Mouse (Mus musculus): ENCODE results near the gene Ucp1. TPM values are rescaled to one million over a fixed set of nuclear protein-coding genes. Genes with fewer than 3 reads are reported as not detected.

The Ucp1 gene
- polyA plus RNA-seq, 1 experiment from 2014 or later = 0.30 TPM

DNA sequence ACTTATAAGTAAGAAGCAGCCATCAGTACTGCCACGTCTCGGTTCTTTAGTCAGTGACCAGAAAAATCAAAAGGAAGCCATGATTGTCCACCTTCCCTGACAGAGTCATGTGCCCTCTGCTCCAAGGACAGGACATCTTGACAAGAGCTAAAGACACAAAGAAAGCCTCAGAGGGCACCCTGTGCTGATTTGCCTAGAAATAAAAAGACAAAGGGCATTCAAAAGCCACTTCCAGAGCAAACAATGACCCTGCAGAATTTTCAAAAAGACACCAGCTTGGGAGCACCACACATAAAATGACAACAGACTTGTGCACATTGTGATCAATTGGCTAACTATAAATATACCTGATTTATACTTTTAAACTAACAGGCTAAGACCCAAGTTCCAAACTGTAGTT is 25.5 kb downstream of the Ucp1 start:
- Histone ChIP-seq H3K4me1 (ENCODE audit: control insufficient read depth, insufficient read depth, low read length) (no peaks in the 10 kb centered on the region), H3K9me3 (replicated peaks; ENCODE audit: control insufficient read depth, low read length) (no peaks in the 10 kb centered on the region), H3K9ac (ENCODE audit: low read length) (no peak overlapping the region), H3K27ac (ENCODE audit: low read depth, low read length) (no peak overlapping the region), H3K4me2 (ENCODE audit: low read length) (no peak overlapping the region), H3K4me3 (ENCODE audit: low read depth, low read length) (no peak overlapping the region), H3K36me3 (ENCODE audit: control insufficient read depth, insufficient read depth, low read length) (peaks cover 48% of the 10 kb centered on the region), H3K27me3 (replicated peaks; ENCODE audit: control insufficient read depth, insufficient read depth, low read length) (no peaks in the 10 kb centered on the region)
- DNase-seq (ENCODE audit: low spot score) (no peak), ATAC-seq (no peak)
- 77% methylated on average over 2 of the region's 2 CpGs for WGBS

- ATAC-seq (no peak), DNase-seq (ENCODE audit: low spot score) (no peak)
- H3K9ac ChIP-seq (ENCODE audit: low read length) = no peak overlapping the region
- 44% methylated on average over 3 of the region's 3 CpGs for WGBS
- H3K27ac ChIP-seq (ENCODE audit: low read depth, low read length) = no peak overlapping the region
- H3K4me2 ChIP-seq (ENCODE audit: low read length) = no peak overlapping the region
- no peaks in the 10 kb centered on the region for H3K27me3 ChIP-seq (replicated peaks; ENCODE audit: control insufficient read depth, insufficient read depth, low read length)
- H3K4me1 ChIP-seq (ENCODE audit: control insufficient read depth, insufficient read depth, low read length) = no peaks in the 10 kb centered on the region
- H3K9me3 ChIP-seq (replicated peaks; ENCODE audit: control insufficient read depth, low read length) = no peaks in the 10 kb centered on the region
- peaks cover 66% of the 10 kb centered on the region for H3K36me3 ChIP-seq (ENCODE audit: control insufficient read depth, insufficient read depth, low read length)
- no peak overlapping the region for H3K4me3 ChIP-seq (ENCODE audit: low read depth, low read length)
Measured at GRCm38 (mm10) chr8:83320543-83320942, 30.4 kb downstream of the Ucp1 start.

DNA sequence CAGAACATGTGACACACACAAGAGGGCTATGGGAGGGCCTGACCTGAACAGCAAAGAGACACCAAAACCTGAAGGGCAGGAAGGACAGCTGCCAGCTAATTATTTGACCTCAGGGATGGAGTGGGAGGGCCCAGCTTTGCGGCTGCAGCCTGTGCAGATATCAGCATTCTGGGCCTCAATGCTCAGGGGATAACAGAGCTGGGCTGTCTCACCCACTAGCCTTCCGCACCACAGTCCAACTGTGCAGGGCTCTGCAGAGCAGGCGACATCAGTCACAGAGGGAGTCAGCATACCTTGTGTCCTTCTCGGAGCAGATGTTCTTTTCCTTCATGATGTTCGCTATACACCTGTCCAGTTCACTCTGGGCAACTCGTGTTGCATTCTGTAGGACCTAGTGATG is 32.2 kb downstream of the Ucp1 start:
- no peak overlapping the region for H3K9ac ChIP-seq (ENCODE audit: low read length)
- H3K9me3 ChIP-seq (replicated peaks; ENCODE audit: control insufficient read depth, low read length) = no peaks in the 10 kb centered on the region
- H3K4me3 ChIP-seq (ENCODE audit: low read depth, low read length) = no peak overlapping the region
- 90% methylated on average over 6 of the region's 6 CpGs for WGBS
- DNase-seq (ENCODE audit: low spot score) (no peak), ATAC-seq (no peak)
- peaks cover 60% of the 10 kb centered on the region for H3K36me3 ChIP-seq (ENCODE audit: control insufficient read depth, insufficient read depth, low read length)
- no peak overlapping the region for H3K4me2 ChIP-seq (ENCODE audit: low read length)
- H3K4me1 ChIP-seq (ENCODE audit: control insufficient read depth, insufficient read depth, low read length) = no peaks in the 10 kb centered on the region
- no peak overlapping the region for H3K27ac ChIP-seq (ENCODE audit: low read depth, low read length)
- no peaks in the 10 kb centered on the region for H3K27me3 ChIP-seq (replicated peaks; ENCODE audit: control insufficient read depth, insufficient read depth, low read length)

- WGBS = 84% methylated on average over 2 of the region's 2 CpGs
- H3K9me3 ChIP-seq (replicated peaks; ENCODE audit: control insufficient read depth, low read length) = no peaks in the 10 kb centered on the region
- H3K4me1 ChIP-seq (ENCODE audit: control insufficient read depth, insufficient read depth, low read length) = no peaks in the 10 kb centered on the region
- no peak overlapping the region for H3K9ac ChIP-seq (ENCODE audit: low read length)
- ATAC-seq (no peak), DNase-seq (ENCODE audit: low spot score) (no peak)
- peaks cover 61% of the 10 kb centered on the region for H3K36me3 ChIP-seq (ENCODE audit: control insufficient read depth, insufficient read depth, low read length)
- H3K27ac ChIP-seq (ENCODE audit: low read depth, low read length) = no peak overlapping the region
- H3K27me3 ChIP-seq (replicated peaks; ENCODE audit: control insufficient read depth, insufficient read depth, low read length) = no peaks in the 10 kb centered on the region
- H3K4me3 ChIP-seq (ENCODE audit: low read depth, low read length) = no peak overlapping the region
- H3K4me2 ChIP-seq (ENCODE audit: low read length) = no peak overlapping the region
Measured at GRCm38 (mm10) chr8:83323056-83323455, 32.9 kb downstream of the Ucp1 start.

GRCm38 (mm10) chr8:83327889-83328288 is 37.7 kb downstream of the Ucp1 start:
- H3K4me1 ChIP-seq (ENCODE audit: control insufficient read depth, insufficient read depth, low read length) = no peaks in the 10 kb centered on the region
- DNase-seq (ENCODE audit: low spot score) (no peak), ATAC-seq (no peak)
- WGBS = 92% methylated on average over 5 of the region's 5 CpGs
- H3K9me3 ChIP-seq (replicated peaks; ENCODE audit: control insufficient read depth, low read length) = no peaks in the 10 kb centered on the region
- no peak overlapping the region for H3K4me2 ChIP-seq (ENCODE audit: low read length)
- no peak overlapping the region for H3K4me3 ChIP-seq (ENCODE audit: low read depth, low read length)
- H3K27ac ChIP-seq (ENCODE audit: low read depth, low read length) = no peak overlapping the region
- no peaks in the 10 kb centered on the region for H3K27me3 ChIP-seq (replicated peaks; ENCODE audit: control insufficient read depth, insufficient read depth, low read length)
- peaks cover 37% of the 10 kb centered on the region for H3K36me3 ChIP-seq (ENCODE audit: control insufficient read depth, insufficient read depth, low read length)
- no peak overlapping the region for H3K9ac ChIP-seq (ENCODE audit: low read length)

DNA sequence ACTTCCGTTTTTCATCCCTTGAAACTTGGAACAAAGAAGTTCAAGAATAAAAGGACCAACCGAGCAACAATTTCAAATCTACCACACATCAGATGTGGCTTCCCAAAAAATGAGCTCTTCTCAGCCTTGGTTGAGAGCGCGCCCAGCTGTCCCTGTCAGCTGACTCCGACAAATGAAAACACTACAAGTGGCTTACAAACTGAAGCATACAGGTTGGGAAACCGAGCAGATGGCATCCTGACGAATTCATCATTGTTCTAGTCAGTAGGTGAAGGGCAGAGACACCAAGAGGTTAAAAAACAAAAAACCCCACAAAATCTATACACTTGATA is 41.4 kb downstream of the Ucp1 start:
- peak overlapping the region; percentile 83 for H3K9ac ChIP-seq (ENCODE audit: low read length)
- H3K9me3 ChIP-seq (replicated peaks; ENCODE audit: control insufficient read depth, low read length) = no peaks in the 10 kb centered on the region
- H3K27me3 ChIP-seq (replicated peaks; ENCODE audit: control insufficient read depth, insufficient read depth, low read length) = no peaks in the 10 kb centered on the region
- no peaks in the 10 kb centered on the region for H3K4me1 ChIP-seq (ENCODE audit: control insufficient read depth, insufficient read depth, low read length)
- DNase-seq (ENCODE audit: low spot score) = peak; percentile 73
- peak overlapping the region; percentile 91 for H3K4me3 ChIP-seq (ENCODE audit: low read depth, low read length)
- ATAC-seq = peak; percentile 19
- peak overlapping the region; percentile 86 for H3K27ac ChIP-seq (ENCODE audit: low read depth, low read length)
- peaks cover 27% of the 10 kb centered on the region for H3K36me3 ChIP-seq (ENCODE audit: control insufficient read depth, insufficient read depth, low read length)
- 8% methylated on average over 7 of the region's 7 CpGs for WGBS
- H3K4me2 ChIP-seq (ENCODE audit: low read length) = peak overlapping the region; percentile 79

DNA sequence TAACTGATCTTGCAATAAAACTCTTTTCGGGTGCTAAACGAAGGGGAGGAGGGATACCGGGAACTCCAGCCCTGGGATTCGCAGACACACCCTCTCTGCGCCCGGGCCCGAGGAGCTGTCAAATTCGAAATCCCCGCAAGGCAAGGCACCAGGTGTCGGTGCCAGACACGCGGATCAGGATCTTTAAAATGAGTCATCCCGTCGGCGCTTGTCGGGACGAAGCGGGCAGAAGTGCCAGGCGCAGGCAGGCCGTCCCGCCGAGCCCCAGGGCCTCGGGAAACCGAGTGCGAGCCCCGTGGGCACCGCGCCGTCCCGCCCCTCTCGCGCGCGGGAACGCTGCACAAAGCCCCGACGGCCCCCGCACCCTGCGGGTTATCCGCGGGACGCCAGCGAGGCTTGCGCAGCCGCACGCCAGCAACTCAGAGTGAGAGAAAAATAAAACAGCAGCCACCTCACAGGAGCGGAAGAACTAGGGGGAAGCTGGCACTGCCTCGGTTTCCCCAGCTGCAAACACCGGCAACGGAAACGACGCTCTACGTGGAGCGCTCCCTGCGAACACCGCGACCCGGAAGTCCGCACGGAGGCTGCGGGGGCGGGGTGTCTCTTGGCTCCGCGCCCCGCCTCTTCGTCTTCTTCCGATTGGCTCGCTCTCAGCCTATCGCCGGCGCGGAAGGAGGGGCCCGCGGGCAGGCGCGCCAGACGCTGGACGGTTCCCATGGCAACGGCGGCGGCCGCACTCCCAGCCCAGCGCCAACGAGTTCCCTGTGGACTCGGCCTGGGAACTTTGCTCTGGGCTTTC is 41.9 kb downstream of the Ucp1 start, which contains the start of gene Elmod2:
TSS of gene Elmod2 (minus strand) at position 588 of the 799 bp plus-strand sequence.
- no peaks in the 10 kb centered on the region for H3K27me3 ChIP-seq (replicated peaks; ENCODE audit: control insufficient read depth, insufficient read depth, low read length)
- DNase-seq (ENCODE audit: low spot score) (peak; percentile 99), ATAC-seq (peak; percentile 98)
- no peaks in the 10 kb centered on the region for H3K4me1 ChIP-seq (ENCODE audit: control insufficient read depth, insufficient read depth, low read length)
- WGBS = under 1% methylated on average over 84 of the region's 85 CpGs
- H3K4me2 ChIP-seq (ENCODE audit: low read length) = peak within 1 kb of the TSS; percentile 79
- H3K36me3 ChIP-seq (ENCODE audit: control insufficient read depth, insufficient read depth, low read length) = peaks cover 23% of the 10 kb centered on the region
- peak within 1 kb of the TSS; percentile 86 for H3K27ac ChIP-seq (ENCODE audit: low read depth, low read length)
- H3K4me3 ChIP-seq (ENCODE audit: low read depth, low read length) = peak within 1 kb of the TSS; percentile 91
- H3K9ac ChIP-seq (ENCODE audit: low read length) = peak within 1 kb of the TSS; percentile 83
- no peaks in the 10 kb centered on the region for H3K9me3 ChIP-seq (replicated peaks; ENCODE audit: control insufficient read depth, low read length)

- peak overlapping the region; percentile 53 for H3K4me2 ChIP-seq (ENCODE audit: low read length)
- H3K27ac ChIP-seq (ENCODE audit: low read depth, low read length) = no peak overlapping the region
- DNase-seq (ENCODE audit: low spot score) (no peak), ATAC-seq (no peak)
- H3K4me3 ChIP-seq (ENCODE audit: low read depth, low read length) = peak overlapping the region; percentile 91
- 6% methylated on average over 7 of the region's 7 CpGs for WGBS
- no peaks in the 10 kb centered on the region for H3K4me1 ChIP-seq (ENCODE audit: control insufficient read depth, insufficient read depth, low read length)
- H3K36me3 ChIP-seq (ENCODE audit: control insufficient read depth, insufficient read depth, low read length) = peaks cover 15% of the 10 kb centered on the region
- no peaks in the 10 kb centered on the region for H3K27me3 ChIP-seq (replicated peaks; ENCODE audit: control insufficient read depth, insufficient read depth, low read length)
- H3K9ac ChIP-seq (ENCODE audit: low read length) = no peak overlapping the region
- no peaks in the 10 kb centered on the region for H3K9me3 ChIP-seq (replicated peaks; ENCODE audit: control insufficient read depth, low read length)
Measured at GRCm38 (mm10) chr8:83332864-83333263, 42.7 kb downstream of the Ucp1 start.

DNA sequence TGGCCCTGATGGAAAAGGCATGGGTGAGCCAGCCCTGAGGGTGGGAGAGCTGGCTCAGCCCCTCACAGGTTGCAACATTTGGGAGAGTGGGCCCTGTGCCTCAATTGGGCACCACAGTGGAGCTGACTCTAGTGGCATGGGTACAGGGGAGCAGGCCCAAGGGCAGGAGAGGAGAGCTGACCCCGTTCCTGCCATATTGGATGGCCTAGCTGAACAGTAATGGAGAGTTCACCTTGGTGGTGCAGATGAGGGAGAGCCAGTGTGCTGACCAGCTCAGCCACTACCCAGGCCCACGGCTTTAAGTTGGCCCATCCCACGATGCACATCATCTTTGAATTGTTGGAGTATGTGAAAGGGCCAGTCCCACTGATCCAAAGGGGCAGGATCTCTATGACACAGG is 51.9 kb downstream of the Ucp1 start:
- no peak overlapping the region for H3K9ac ChIP-seq (ENCODE audit: low read length)
- no peak overlapping the region for H3K4me3 ChIP-seq (ENCODE audit: low read depth, low read length)
- WGBS = 87% methylated on average over 3 of the region's 3 CpGs
- H3K27ac ChIP-seq (ENCODE audit: low read depth, low read length) = no peak overlapping the region
- DNase-seq (ENCODE audit: low spot score) (no peak), ATAC-seq (no peak)
- H3K27me3 ChIP-seq (replicated peaks; ENCODE audit: control insufficient read depth, insufficient read depth, low read length) = no peaks in the 10 kb centered on the region
- no peaks in the 10 kb centered on the region for H3K9me3 ChIP-seq (replicated peaks; ENCODE audit: control insufficient read depth, low read length)
- no peak overlapping the region for H3K4me2 ChIP-seq (ENCODE audit: low read length)
- H3K36me3 ChIP-seq (ENCODE audit: control insufficient read depth, insufficient read depth, low read length) = no peaks in the 10 kb centered on the region
- no peaks in the 10 kb centered on the region for H3K4me1 ChIP-seq (ENCODE audit: control insufficient read depth, insufficient read depth, low read length)

Data from forebrain, embryonic 14.5 days (tissue).